Mouse (Mus musculus) neural tube, embryonic 15.5 days (tissue): ENCODE measurements at regions not wholly inside any gene's neighbourhood (a gene's known extent, or its start where the extent isn't known, plus 50 kb on each side); places are given as distances from the start of the nearest gene placed in this dataset.

Experiments used
- ATAC-seq: fragments of 200-750 bp; cut with Nextera tagmentation; 2 replicates; pipeline ENCODE4 v1.8.0; 2017; ENCODE audit warnings: mild to moderate bottlenecking, moderate TSS enrichment, moderate library complexity; ENCODE audit not compliant: low FRiP score
- H3K27ac ChIP-seq: fragments of 300-500 bp; sonication (generic); replicated peaks from 2 replicates; pipeline ENCODE4 v1.5.1; 2015; ENCODE audit warnings: mild to moderate bottlenecking, inconsistent platforms
- H3K27me3 ChIP-seq: fragments of 300-500 bp; sonication (generic); replicated peaks from 2 replicates; pipeline ENCODE4 v1.6.1; 2015; ENCODE audit warnings: inconsistent platforms
- H3K36me3 ChIP-seq: fragments of 300-500 bp; sonication (generic); 2 replicates; pipeline ENCODE4 v1.6.1; 2015; ENCODE audit warnings: inconsistent platforms
- H3K4me1 ChIP-seq: fragments of 300-500 bp; sonication (generic); 2 replicates; pipeline ENCODE4 v1.6.1; 2015; ENCODE audit warnings: inconsistent platforms
- H3K4me2 ChIP-seq: fragments of 300-500 bp; sonication (generic); 2 replicates; pipeline ENCODE4 v1.6.1; 2015; ENCODE audit warnings: inconsistent platforms, mild to moderate bottlenecking, moderate library complexity
- H3K4me3 ChIP-seq: fragments of 300-500 bp; sonication (generic); replicated peaks from 2 replicates; pipeline ENCODE4 v1.5.1; 2015; ENCODE audit warnings: mild to moderate bottlenecking, inconsistent platforms
- H3K9ac ChIP-seq: fragments of 300-500 bp; sonication (generic); replicated peaks from 2 replicates; pipeline ENCODE4 v1.6.1; 2015; ENCODE audit warnings: mild to moderate bottlenecking, inconsistent platforms
- H3K9me3 ChIP-seq: fragments of 300-500 bp; sonication (generic); replicated peaks from 2 replicates; pipeline ENCODE4 v1.6.1; 2016; ENCODE audit warnings: inconsistent platforms
- WGBS: fragments of 180-500 bp; shearing (Covaris S2); methylation state at CpG from one replicate; pipeline ENCODE4 v1.1.7; 2015; ENCODE audit warnings: mixed read lengths; 5-methylcytosine and 5-hydroxymethylcytosine counted together

DNA sequence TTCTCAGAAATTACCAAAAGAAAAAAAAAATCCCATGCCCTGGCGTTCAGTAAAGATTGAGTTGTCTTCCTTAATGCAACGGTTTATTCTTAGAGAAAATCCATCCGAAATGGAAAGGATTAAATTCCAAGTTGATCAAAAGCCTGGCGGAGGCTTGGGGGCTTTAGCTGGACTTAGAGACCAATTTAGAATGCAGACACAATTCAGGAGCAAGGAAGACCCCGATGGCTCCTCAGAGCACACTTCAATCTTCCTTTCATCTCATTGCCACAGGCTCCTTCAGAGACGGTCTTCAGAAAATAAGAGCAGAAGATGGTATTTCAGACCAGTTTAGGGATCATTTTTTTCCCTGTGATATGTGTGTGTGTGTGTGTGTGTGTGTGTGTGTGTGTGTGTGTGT lies 171.8 kb downstream of the Ankrd50 start:
- Histone ChIP-seq H3K4me2 (no peak overlapping the region), H3K9me3 (no peaks in the 10 kb centered on the region), H3K4me1 (no peaks in the 10 kb centered on the region), H3K9ac (no peak overlapping the region), H3K27ac (no peak overlapping the region), H3K36me3 (no peaks in the 10 kb centered on the region), H3K4me3 (no peak overlapping the region), H3K27me3 (no peaks in the 10 kb centered on the region)
- WGBS, result 93% methylated on average over 6 of the region's 6 CpGs
- no peak for ATAC-seq

- WGBS, result 64% methylated on average over 3 of the region's 3 CpGs
- no peak overlapping the region for H3K27ac ChIP-seq
Measured at GRCm38 (mm10) chr3:38312121-38312520, 172.5 kb downstream of the Ankrd50 start.

DNA sequence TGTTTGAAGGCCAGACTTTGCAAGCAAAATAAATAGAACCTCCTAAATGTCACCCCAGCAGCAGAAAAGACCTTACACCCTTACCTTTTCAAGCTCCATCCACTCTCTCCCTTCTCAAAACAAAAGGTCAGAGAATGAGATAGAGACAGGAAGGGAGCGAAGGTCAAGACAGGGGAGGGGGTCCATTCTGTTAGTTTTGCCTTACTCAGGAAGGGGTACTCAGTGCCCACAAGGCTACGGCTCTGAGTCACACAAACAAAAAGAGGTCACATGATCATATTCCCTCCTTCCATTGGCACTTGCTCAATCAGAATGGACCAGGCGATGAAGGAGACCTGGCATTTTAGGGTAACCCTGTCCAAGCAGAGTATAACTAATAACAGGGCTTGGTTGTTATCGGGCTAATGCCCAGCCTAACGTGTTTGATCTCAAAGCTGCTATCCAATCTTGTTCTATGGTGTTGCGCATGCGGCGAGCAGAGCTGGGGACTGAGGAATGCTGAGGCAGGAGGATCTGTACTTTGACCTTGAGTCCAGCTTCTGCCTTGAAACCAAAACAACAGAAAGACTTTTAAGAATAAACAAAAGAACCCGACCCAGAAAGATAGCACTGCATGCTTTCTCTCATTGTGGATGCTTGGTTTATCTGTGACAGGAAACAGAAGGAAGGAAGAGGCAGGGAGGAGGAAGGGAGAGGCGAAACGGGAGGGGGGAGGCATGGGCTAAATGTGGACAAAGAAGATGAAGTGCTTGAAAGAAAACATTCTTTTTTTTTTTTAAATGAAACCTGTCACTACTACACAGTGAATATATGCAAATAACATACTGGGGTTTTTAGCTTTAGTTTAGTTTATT lies 184.5 kb downstream of the Ankrd50 start:
- H3K27me3 ChIP-seq, result no peaks in the 10 kb centered on the region
- peak; percentile 35; the same call in 1 of the 2 replicates for ATAC-seq
- H3K4me2 ChIP-seq, result no peak overlapping the region
- WGBS, result 80% methylated on average over 11 of the region's 11 CpGs
- H3K9me3 ChIP-seq, result no peaks in the 10 kb centered on the region
- H3K36me3 ChIP-seq, result no peaks in the 10 kb centered on the region
- H3K4me1 ChIP-seq, result peaks cover 9% of the 10 kb centered on the region; the same call in 1 of the 2 replicates
- 0 out of 2 replicates have a peak overlapping the region, but pooled peaks have one; percentile 15 for H3K27ac ChIP-seq
- H3K4me3 ChIP-seq, result no peak overlapping the region
- no peak overlapping the region for H3K9ac ChIP-seq

More at GRCm38 (mm10) chr3:38312121-38312520, 172.5 kb downstream of the Ankrd50 start:
- Histone ChIP-seq H3K9ac (no peak overlapping the region), H3K4me2 (no peak overlapping the region), H3K27me3 (no peaks in the 10 kb centered on the region), H3K9me3 (no peaks in the 10 kb centered on the region), H3K4me1 (no peaks in the 10 kb centered on the region), H3K4me3 (no peak overlapping the region), H3K36me3 (no peaks in the 10 kb centered on the region)
- no peak for ATAC-seq

- Histone ChIP-seq H3K27ac (peak overlapping the region; percentile 15; the same call in 1 of the 2 replicates), H3K4me3 (no peak overlapping the region), H3K36me3 (no peaks in the 10 kb centered on the region), H3K9ac (no peak overlapping the region), H3K4me1 (peaks cover 9% of the 10 kb centered on the region; the same call in 1 of the 2 replicates), H3K4me2 (no peak overlapping the region), H3K9me3 (no peaks in the 10 kb centered on the region), H3K27me3 (no peaks in the 10 kb centered on the region)
- peak; percentile 83 for ATAC-seq
- WGBS, result 29% methylated on average over 2 of the region's 2 CpGs
Measured at GRCm38 (mm10) chr3:38299236-38299897, 185.3 kb downstream of the Ankrd50 start.

DNA sequence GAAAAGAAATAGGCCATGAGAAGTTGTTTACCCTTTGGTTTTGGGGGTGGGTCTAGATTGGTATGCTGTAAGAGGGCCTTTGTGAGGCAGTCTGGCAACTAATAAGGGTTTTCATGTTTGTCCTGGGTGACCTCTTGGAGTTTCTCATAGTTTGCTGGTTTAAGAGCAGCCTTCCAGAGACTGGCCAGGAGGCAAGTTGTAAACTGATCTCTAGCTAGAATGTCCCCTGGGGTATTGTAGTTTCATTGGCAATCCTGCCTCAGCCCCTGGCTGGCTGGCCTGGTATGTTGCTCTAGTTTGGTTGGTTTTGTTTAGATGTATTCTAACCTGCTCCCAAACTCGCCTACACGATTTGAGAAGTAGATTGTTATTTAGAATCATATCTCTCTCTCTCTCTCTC lies 187.1 kb downstream of the Ankrd50 start:
- H3K4me2 ChIP-seq, result no peak overlapping the region
- H3K27me3 ChIP-seq, result no peaks in the 10 kb centered on the region
- ATAC-seq, result no peak
- no peaks in the 10 kb centered on the region for H3K36me3 ChIP-seq
- no peak overlapping the region for H3K9ac ChIP-seq
- no peaks in the 10 kb centered on the region for H3K9me3 ChIP-seq
- no peak overlapping the region for H3K27ac ChIP-seq
- H3K4me1 ChIP-seq, result peaks cover 9% of the 10 kb centered on the region; the same call in 1 of the 2 replicates
- WGBS, result 86% methylated on average over 2 of the region's 2 CpGs
- H3K4me3 ChIP-seq, result no peak overlapping the region

- ATAC-seq, result no peak
- Histone ChIP-seq H3K9ac (no peak overlapping the region), H3K4me1 (no peaks in the 10 kb centered on the region), H3K27me3 (no peaks in the 10 kb centered on the region), H3K36me3 (no peaks in the 10 kb centered on the region), H3K4me2 (no peak overlapping the region), H3K4me3 (no peak overlapping the region), H3K9me3 (no peaks in the 10 kb centered on the region), H3K27ac (no peak overlapping the region)
- WGBS, result 60% methylated on average over 3 of the region's 3 CpGs
Measured at GRCm38 (mm10) chr3:38289062-38289461, 195.6 kb downstream of the Ankrd50 start.

- H3K27me3 ChIP-seq, result no peaks in the 10 kb centered on the region
- H3K27ac ChIP-seq, result no peak overlapping the region
- no peak overlapping the region for H3K4me3 ChIP-seq
- no peak for ATAC-seq
- H3K36me3 ChIP-seq, result no peaks in the 10 kb centered on the region
- no peak overlapping the region for H3K9ac ChIP-seq
- H3K4me1 ChIP-seq, result no peaks in the 10 kb centered on the region
- H3K9me3 ChIP-seq, result no peaks in the 10 kb centered on the region
- no peak overlapping the region for H3K4me2 ChIP-seq
- 79% methylated on average over 11 of the region's 11 CpGs for WGBS
Measured at GRCm38 (mm10) chr3:38283687-38284124, 200.9 kb downstream of the Ankrd50 start.

DNA sequence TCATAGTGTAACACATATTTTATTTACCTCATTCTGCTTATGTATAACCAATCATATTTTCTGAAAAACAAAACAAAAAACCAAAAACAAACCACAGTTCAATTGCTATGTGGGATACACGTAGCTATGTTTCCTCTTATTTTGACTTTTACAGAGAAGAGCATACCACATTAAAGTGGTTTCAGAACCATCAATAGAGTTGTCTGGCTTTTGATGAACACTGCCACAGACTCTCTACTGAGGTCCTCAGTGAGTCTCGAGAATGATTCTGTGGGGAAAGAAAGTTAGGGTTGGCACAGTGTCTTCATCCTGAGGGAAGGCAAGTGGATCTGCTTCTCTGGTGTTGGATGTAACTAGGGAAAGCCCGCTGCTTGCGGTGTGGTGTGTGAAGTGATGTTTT lies 201.8 kb downstream of the Ankrd50 start:
- WGBS, result 93% methylated on average over 4 of the region's 4 CpGs
- H3K4me2 ChIP-seq, result no peak overlapping the region
- ATAC-seq, result no peak

DNA sequence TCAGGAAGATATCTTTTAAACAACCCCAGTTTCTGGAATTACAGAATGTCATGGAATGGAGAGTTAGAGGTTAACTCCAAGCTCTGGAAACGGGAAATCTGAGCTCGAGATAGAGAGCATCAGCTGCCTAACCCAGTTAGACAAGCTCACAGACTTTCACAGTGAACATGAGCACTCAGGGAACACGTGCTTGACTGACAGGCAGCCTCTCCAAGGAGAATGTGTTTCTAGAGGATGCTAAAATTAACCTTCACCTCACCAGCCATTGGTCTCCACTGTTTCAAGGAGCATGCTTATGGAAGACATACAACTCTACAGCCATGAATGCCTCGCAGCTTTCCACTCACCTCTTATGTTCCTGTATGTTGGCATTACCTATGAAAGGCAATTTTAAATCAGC lies 203.0 kb downstream of the Ankrd50 start:
- no peak overlapping the region for H3K9ac ChIP-seq
- H3K4me3 ChIP-seq, result no peak overlapping the region
- H3K9me3 ChIP-seq, result no peaks in the 10 kb centered on the region
- H3K4me2 ChIP-seq, result no peak overlapping the region
- 75% methylated on average over 4 of the region's 4 CpGs for WGBS
- no peaks in the 10 kb centered on the region for H3K27me3 ChIP-seq
- no peak for ATAC-seq
- H3K4me1 ChIP-seq, result no peaks in the 10 kb centered on the region
- no peak overlapping the region for H3K27ac ChIP-seq
- no peaks in the 10 kb centered on the region for H3K36me3 ChIP-seq

More for the DNA sequence above, 201.8 kb downstream of the Ankrd50 start:
- H3K9me3 ChIP-seq, result no peaks in the 10 kb centered on the region
- no peak overlapping the region for H3K27ac ChIP-seq
- no peaks in the 10 kb centered on the region for H3K4me1 ChIP-seq
- H3K4me3 ChIP-seq, result no peak overlapping the region
- H3K36me3 ChIP-seq, result no peaks in the 10 kb centered on the region
- no peaks in the 10 kb centered on the region for H3K27me3 ChIP-seq
- no peak overlapping the region for H3K9ac ChIP-seq

DNA sequence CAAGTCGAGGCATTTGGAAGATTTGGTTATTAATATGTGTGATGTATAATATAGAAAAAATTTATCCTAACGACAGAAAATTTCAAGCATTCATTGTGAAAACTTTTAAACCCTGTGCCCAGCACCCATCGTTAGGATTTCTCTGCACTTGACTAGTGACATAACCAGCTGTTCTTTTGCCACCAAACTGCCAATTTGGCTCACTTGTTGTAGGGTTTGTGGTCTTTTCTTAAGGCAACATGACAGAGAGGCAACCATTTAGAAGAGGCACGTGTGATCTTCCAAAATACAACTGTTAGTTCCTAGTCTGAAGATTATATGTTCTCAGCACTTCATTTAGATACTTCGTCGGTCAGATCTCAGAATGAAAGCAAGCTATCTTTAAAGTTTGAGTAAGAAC lies 203.8 kb downstream of the Ankrd50 start:
- no peak overlapping the region for H3K4me3 ChIP-seq
- WGBS, result 88% methylated on average over 6 of the region's 6 CpGs
- H3K27ac ChIP-seq, result no peak overlapping the region
- H3K9me3 ChIP-seq, result no peaks in the 10 kb centered on the region
- no peaks in the 10 kb centered on the region for H3K27me3 ChIP-seq
- H3K36me3 ChIP-seq, result no peaks in the 10 kb centered on the region
- ATAC-seq, result no peak
- no peaks in the 10 kb centered on the region for H3K4me1 ChIP-seq
- no peak overlapping the region for H3K4me2 ChIP-seq
- H3K9ac ChIP-seq, result no peak overlapping the region

DNA sequence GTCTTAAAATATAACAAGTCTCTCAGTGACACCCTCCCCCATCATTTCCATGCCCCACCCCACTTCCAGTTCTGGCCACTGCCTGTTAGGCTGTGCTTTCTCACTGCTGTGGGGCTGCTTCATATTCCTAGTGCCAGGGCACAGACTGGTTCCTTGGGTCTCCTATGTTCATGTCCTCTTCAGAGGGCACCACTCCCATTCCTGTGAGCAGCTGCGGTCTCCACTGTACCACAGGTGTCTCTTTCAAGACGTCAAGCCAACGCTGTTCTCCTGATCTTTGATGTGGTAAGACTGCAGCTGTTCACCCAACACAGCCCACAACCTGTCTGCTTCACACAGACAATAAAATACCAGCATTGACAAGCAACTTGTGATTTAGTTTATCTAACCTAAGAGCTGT lies 204.5 kb downstream of the Ankrd50 start:
- ATAC-seq, result no peak
- 87% methylated on average over 3 of the region's 3 CpGs for WGBS
- H3K9me3 ChIP-seq, result no peaks in the 10 kb centered on the region
- H3K9ac ChIP-seq, result no peak overlapping the region
- H3K27ac ChIP-seq, result no peak overlapping the region
- H3K27me3 ChIP-seq, result no peaks in the 10 kb centered on the region
- H3K4me1 ChIP-seq, result no peaks in the 10 kb centered on the region
- H3K4me2 ChIP-seq, result no peak overlapping the region
- no peak overlapping the region for H3K4me3 ChIP-seq
- H3K36me3 ChIP-seq, result no peaks in the 10 kb centered on the region

- WGBS, result 76% methylated on average over 1 of the region's 1 CpGs
- ATAC-seq, result no peak
- no peaks in the 10 kb centered on the region for H3K27me3 ChIP-seq
- H3K4me3 ChIP-seq, result no peak overlapping the region
- H3K36me3 ChIP-seq, result no peaks in the 10 kb centered on the region
- H3K27ac ChIP-seq, result no peak overlapping the region
- no peak overlapping the region for H3K9ac ChIP-seq
- H3K4me2 ChIP-seq, result no peak overlapping the region
- H3K4me1 ChIP-seq, result no peaks in the 10 kb centered on the region
- H3K9me3 ChIP-seq, result no peaks in the 10 kb centered on the region
Measured at GRCm38 (mm10) chr3:38276948-38277504, 207.6 kb downstream of the Ankrd50 start.
